Mouse (Mus musculus): ENCODE data around the gene Atg2b. TPM values are rescaled to one million over a fixed set of nuclear protein-coding genes. Genes with fewer than 3 reads are reported as not detected.

Gene Atg2b
- 16.6 and 17.3 TPM in 2 replicates for polyA plus RNA-seq (2014; fragmentation: Nextera tagmentation; extraction: Ambion mirVana)

- Histone ChIP-seq H3K4me2 (ENCODE audit: low read depth) (peak within 1 kb of the TSS; percentile 87), H3K4me3 (ENCODE audit: low read depth, low read length) (peak within 1 kb of the TSS; percentile 94), H3K9ac (ENCODE audit: low read length) (peak within 1 kb of the TSS; percentile 87), H3K4me1 (ENCODE audit: control insufficient read depth, insufficient read depth, low read length) (peaks cover 18% of the 10 kb centered on the region; the same call in 1 of the 2 replicates), H3K36me3 (ENCODE audit: control insufficient read depth, insufficient read depth, low read length) (no peaks in the 10 kb centered on the region; the same call in 1 of the 2 replicates), H3K9me3 (ENCODE audit: control insufficient read depth, low read length) (no peaks in the 10 kb centered on the region), H3K27ac (ENCODE audit: low read depth, low read length) (peak within 1 kb of the TSS; percentile 88), H3K27me3 (ENCODE audit: control insufficient read depth, insufficient read depth, low read length) (no peaks in the 10 kb centered on the region)
- WGBS = 0% methylated on average over 71 of the region's 73 CpGs
- ATAC-seq (ENCODE audit: insufficient read depth, low FRiP score, low TSS enrichment) (peak; percentile 91), DNase-seq (ENCODE audit: low spot score) (peak; percentile 98)
Measured at GRCm38 (mm10) chr12:105685001-105685691, at the start of gene Atg2b. Gene Atg2b, minus strand, starts transcription at chr12:105685211.

DNA sequence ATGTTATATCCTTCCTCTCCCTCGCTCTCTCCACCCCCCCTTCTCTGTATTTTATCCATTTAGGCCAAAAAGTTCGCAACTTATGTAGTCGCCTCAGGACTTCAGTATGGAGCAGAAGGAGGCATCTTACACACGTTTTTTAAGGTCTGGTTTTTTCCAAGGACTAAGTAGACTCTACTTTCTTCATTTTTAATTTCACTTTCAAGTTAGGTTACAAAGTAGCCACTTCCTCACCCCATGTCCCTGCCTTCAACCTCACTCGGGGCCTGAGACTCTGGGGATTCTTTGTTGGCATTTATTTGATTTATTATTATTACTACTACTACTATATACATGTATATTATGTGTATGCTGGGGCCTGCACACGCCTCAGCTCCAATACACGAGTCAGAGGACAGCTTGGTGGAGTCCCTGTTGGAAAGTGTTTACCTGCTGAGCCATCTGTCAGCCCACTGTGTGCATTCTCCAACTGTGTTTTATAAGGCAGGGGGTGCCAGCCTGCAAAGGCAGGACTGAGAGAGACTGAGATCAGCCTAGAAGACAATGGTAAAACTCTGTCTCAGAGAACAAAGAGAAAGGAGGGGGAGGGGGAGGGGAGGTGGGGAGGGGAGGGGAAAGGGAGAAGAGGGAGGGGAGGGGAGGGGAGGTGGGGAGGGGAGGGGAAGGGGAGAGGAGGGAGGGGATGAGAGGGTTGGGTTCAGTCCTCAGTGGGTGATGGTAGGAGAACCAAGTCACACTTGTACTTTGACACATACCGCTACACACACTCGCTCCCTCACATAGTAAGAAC, 48.6 kb upstream of the Atg2b start:
- WGBS = 70% methylated on average over 9 of the region's 9 CpGs
- no peaks in the 10 kb centered on the region for H3K36me3 ChIP-seq (ENCODE audit: control insufficient read depth, insufficient read depth, low read length)
- H3K9me3 ChIP-seq (ENCODE audit: control insufficient read depth, low read length) = no peaks in the 10 kb centered on the region
- no peaks in the 10 kb centered on the region for H3K27me3 ChIP-seq (ENCODE audit: control insufficient read depth, insufficient read depth, low read length)
- no peak overlapping the region for H3K27ac ChIP-seq (ENCODE audit: low read depth, low read length)
- no peak for ATAC-seq (ENCODE audit: insufficient read depth, low FRiP score, low TSS enrichment)
- H3K4me3 ChIP-seq (ENCODE audit: low read depth, low read length) = no peak overlapping the region
- no peak for DNase-seq (ENCODE audit: low spot score)
- H3K4me1 ChIP-seq (ENCODE audit: control insufficient read depth, insufficient read depth, low read length) = no peaks in the 10 kb centered on the region
- no peak overlapping the region for H3K4me2 ChIP-seq (ENCODE audit: low read depth)
- H3K9ac ChIP-seq (ENCODE audit: low read length) = no peak overlapping the region

- no peak for DNase-seq (ENCODE audit: low spot score)
- no peak overlapping the region for H3K4me3 ChIP-seq (ENCODE audit: low read depth, low read length)
Measured at GRCm38 (mm10) chr12:105730851-105731460, 45.9 kb upstream of the Atg2b start.

GRCm38 (mm10) chr12:105727964-105728363, 43.0 kb upstream of the Atg2b start:
- no peaks in the 10 kb centered on the region for H3K4me1 ChIP-seq (ENCODE audit: control insufficient read depth, insufficient read depth, low read length)

More at GRCm38 (mm10) chr12:105730851-105731460, 45.9 kb upstream of the Atg2b start:
- Histone ChIP-seq H3K4me2 (ENCODE audit: low read depth) (no peak overlapping the region), H3K9me3 (ENCODE audit: control insufficient read depth, low read length) (no peaks in the 10 kb centered on the region), H3K36me3 (ENCODE audit: control insufficient read depth, insufficient read depth, low read length) (no peaks in the 10 kb centered on the region), H3K27ac (ENCODE audit: low read depth, low read length) (no peak overlapping the region), H3K27me3 (ENCODE audit: control insufficient read depth, insufficient read depth, low read length) (no peaks in the 10 kb centered on the region), H3K4me1 (ENCODE audit: control insufficient read depth, insufficient read depth, low read length) (no peaks in the 10 kb centered on the region), H3K9ac (ENCODE audit: low read length) (no peak overlapping the region)
- WGBS = 85% methylated on average over 6 of the region's 6 CpGs
- no peak for ATAC-seq (ENCODE audit: insufficient read depth, low FRiP score, low TSS enrichment)

GRCm38 (mm10) chr12:105727268-105727667, 42.3 kb upstream of the Atg2b start:
- no peak overlapping the region for H3K9ac ChIP-seq (ENCODE audit: low read length)
- H3K4me3 ChIP-seq (ENCODE audit: low read depth, low read length) = no peak overlapping the region
- no peaks in the 10 kb centered on the region for H3K27me3 ChIP-seq (ENCODE audit: control insufficient read depth, insufficient read depth, low read length)
- H3K4me2 ChIP-seq (ENCODE audit: low read depth) = no peak overlapping the region
- no peaks in the 10 kb centered on the region for H3K4me1 ChIP-seq (ENCODE audit: control insufficient read depth, insufficient read depth, low read length)
- no peaks in the 10 kb centered on the region for H3K36me3 ChIP-seq (ENCODE audit: control insufficient read depth, insufficient read depth, low read length)
- ATAC-seq (ENCODE audit: insufficient read depth, low FRiP score, low TSS enrichment) (no peak), DNase-seq (ENCODE audit: low spot score) (no peak)
- WGBS = 91% methylated on average over 3 of the region's 3 CpGs
- no peak overlapping the region for H3K27ac ChIP-seq (ENCODE audit: low read depth, low read length)
- no peaks in the 10 kb centered on the region for H3K9me3 ChIP-seq (ENCODE audit: control insufficient read depth, low read length)

More at GRCm38 (mm10) chr12:105727964-105728363, 43.0 kb upstream of the Atg2b start:
- no peak overlapping the region for H3K4me2 ChIP-seq (ENCODE audit: low read depth)
- no peak for ATAC-seq (ENCODE audit: insufficient read depth, low FRiP score, low TSS enrichment)
- no peaks in the 10 kb centered on the region for H3K27me3 ChIP-seq (ENCODE audit: control insufficient read depth, insufficient read depth, low read length)
- H3K27ac ChIP-seq (ENCODE audit: low read depth, low read length) = no peak overlapping the region
- H3K4me3 ChIP-seq (ENCODE audit: low read depth, low read length) = no peak overlapping the region
- DNase-seq (ENCODE audit: low spot score) = no peak
- WGBS = 27% methylated on average over 8 of the region's 8 CpGs
- no peak overlapping the region for H3K9ac ChIP-seq (ENCODE audit: low read length)
- no peaks in the 10 kb centered on the region for H3K9me3 ChIP-seq (ENCODE audit: control insufficient read depth, low read length)
- no peaks in the 10 kb centered on the region for H3K36me3 ChIP-seq (ENCODE audit: control insufficient read depth, insufficient read depth, low read length)

GRCm38 (mm10) chr12:105725736-105726135, 40.7 kb upstream of the Atg2b start:
- Histone ChIP-seq H3K4me3 (ENCODE audit: low read depth, low read length) (no peak overlapping the region), H3K27me3 (ENCODE audit: control insufficient read depth, insufficient read depth, low read length) (no peaks in the 10 kb centered on the region), H3K9ac (ENCODE audit: low read length) (no peak overlapping the region), H3K4me2 (ENCODE audit: low read depth) (no peak overlapping the region), H3K36me3 (ENCODE audit: control insufficient read depth, insufficient read depth, low read length) (no peaks in the 10 kb centered on the region), H3K9me3 (ENCODE audit: control insufficient read depth, low read length) (no peaks in the 10 kb centered on the region), H3K4me1 (ENCODE audit: control insufficient read depth, insufficient read depth, low read length) (no peaks in the 10 kb centered on the region), H3K27ac (ENCODE audit: low read depth, low read length) (no peak overlapping the region)
- whole genome bisulfite sequencing = 78% methylated on average over 13 of the region's 13 CpGs
- DNase-seq (ENCODE audit: low spot score) (no peak), ATAC-seq (ENCODE audit: insufficient read depth, low FRiP score, low TSS enrichment) (no peak)

GRCm38 (mm10) chr12:105724616-105725015, 39.6 kb upstream of the Atg2b start:
- no peaks in the 10 kb centered on the region for H3K27me3 ChIP-seq (ENCODE audit: control insufficient read depth, insufficient read depth, low read length)
- DNase-seq (ENCODE audit: low spot score) (no peak), ATAC-seq (ENCODE audit: insufficient read depth, low FRiP score, low TSS enrichment) (no peak)
- H3K4me2 ChIP-seq (ENCODE audit: low read depth) = no peak overlapping the region
- WGBS = 68% methylated on average over 1 of the region's 1 CpGs
- H3K9me3 ChIP-seq (ENCODE audit: control insufficient read depth, low read length) = no peaks in the 10 kb centered on the region
- H3K36me3 ChIP-seq (ENCODE audit: control insufficient read depth, insufficient read depth, low read length) = no peaks in the 10 kb centered on the region
- no peak overlapping the region for H3K27ac ChIP-seq (ENCODE audit: low read depth, low read length)
- no peaks in the 10 kb centered on the region for H3K4me1 ChIP-seq (ENCODE audit: control insufficient read depth, insufficient read depth, low read length)
- no peak overlapping the region for H3K4me3 ChIP-seq (ENCODE audit: low read depth, low read length)
- H3K9ac ChIP-seq (ENCODE audit: low read length) = no peak overlapping the region

- Histone ChIP-seq H3K9ac (ENCODE audit: low read length) (no peak overlapping the region), H3K9me3 (ENCODE audit: control insufficient read depth, low read length) (no peaks in the 10 kb centered on the region), H3K4me2 (ENCODE audit: low read depth) (no peak overlapping the region), H3K4me1 (ENCODE audit: control insufficient read depth, insufficient read depth, low read length) (no peaks in the 10 kb centered on the region), H3K4me3 (ENCODE audit: low read depth, low read length) (no peak overlapping the region), H3K36me3 (ENCODE audit: control insufficient read depth, insufficient read depth, low read length) (no peaks in the 10 kb centered on the region), H3K27me3 (ENCODE audit: control insufficient read depth, insufficient read depth, low read length) (no peaks in the 10 kb centered on the region), H3K27ac (ENCODE audit: low read depth, low read length) (no peak overlapping the region)
- WGBS = 7% methylated on average over 5 of the region's 5 CpGs
- ATAC-seq (ENCODE audit: insufficient read depth, low FRiP score, low TSS enrichment) (no peak), DNase-seq (ENCODE audit: low spot score) (peak; percentile 40)
Measured at GRCm38 (mm10) chr12:105722657-105723056, 37.6 kb upstream of the Atg2b start.

Measured in neural tube, embryonic 11.5 days (tissue).